Mouse (Mus musculus): ENCODE measurements at regions not wholly inside any gene's neighbourhood (a gene's known extent, or its start where the extent isn't known, plus 50 kb on each side); places are given as distances from the start of the nearest gene placed in this dataset.

GRCm38 (mm10) chr3:78691499-78691898 is 594.8 kb downstream of the Rapgef2 start:
- Histone ChIP-seq H3K9me3 (replicated peaks) (no peaks in the 10 kb centered on the region; the same call in 1 of the 2 replicates), H3K27ac (no peak overlapping the region), H3K4me2 (no peak overlapping the region), H3K36me3 (no peaks in the 10 kb centered on the region), H3K9ac (no peak overlapping the region), H3K4me3 (no peak overlapping the region), H3K27me3 (replicated peaks) (no peaks in the 10 kb centered on the region), H3K4me1 (no peaks in the 10 kb centered on the region)
- ATAC-seq: no peak
- WGBS (ENCODE audit: insufficient replicate concordance): 48% methylated on average over 3 of the region's 3 CpGs

GRCm38 (mm10) chr3:78677656-78678055 is 608.7 kb downstream of the Rapgef2 start:
- Histone ChIP-seq H3K4me3 (no peak overlapping the region), H3K4me1 (no peaks in the 10 kb centered on the region), H3K9me3 (replicated peaks) (no peaks in the 10 kb centered on the region), H3K27ac (no peak overlapping the region), H3K27me3 (replicated peaks) (no peaks in the 10 kb centered on the region), H3K9ac (no peak overlapping the region), H3K36me3 (no peaks in the 10 kb centered on the region), H3K4me2 (no peak overlapping the region)
- ATAC-seq: no peak
- WGBS (ENCODE audit: insufficient replicate concordance): 80% methylated on average over 1 of the region's 1 CpGs

- ATAC-seq: no peak
- Histone ChIP-seq H3K4me3 (no peak overlapping the region), H3K27me3 (replicated peaks) (no peaks in the 10 kb centered on the region), H3K36me3 (no peaks in the 10 kb centered on the region), H3K9ac (no peak overlapping the region), H3K9me3 (replicated peaks) (no peaks in the 10 kb centered on the region), H3K4me1 (no peaks in the 10 kb centered on the region), H3K27ac (no peak overlapping the region), H3K4me2 (no peak overlapping the region)
- 53% methylated on average over 2 of the region's 2 CpGs for WGBS (ENCODE audit: insufficient replicate concordance)
Observed at GRCm38 (mm10) chr3:78676806-78677205, 609.5 kb downstream of the Rapgef2 start.

- Histone ChIP-seq H3K4me3 (no peak overlapping the region), H3K9me3 (replicated peaks) (no peaks in the 10 kb centered on the region), H3K9ac (no peak overlapping the region), H3K27me3 (replicated peaks) (no peaks in the 10 kb centered on the region), H3K36me3 (no peaks in the 10 kb centered on the region), H3K4me2 (no peak overlapping the region), H3K27ac (no peak overlapping the region), H3K4me1 (no peaks in the 10 kb centered on the region)
- no peak for ATAC-seq
- WGBS (ENCODE audit: insufficient replicate concordance): 64% methylated on average over 5 of the region's 5 CpGs
Observed at GRCm38 (mm10) chr3:78674529-78675187, 611.7 kb downstream of the Rapgef2 start.

GRCm38 (mm10) chr3:78668050-78668449 is 618.3 kb downstream of the Rapgef2 start:
- Histone ChIP-seq H3K27me3 (replicated peaks) (no peaks in the 10 kb centered on the region), H3K36me3 (no peaks in the 10 kb centered on the region), H3K9ac (no peak overlapping the region), H3K4me3 (no peak overlapping the region), H3K4me1 (no peaks in the 10 kb centered on the region), H3K4me2 (no peak overlapping the region), H3K27ac (no peak overlapping the region), H3K9me3 (replicated peaks) (no peaks in the 10 kb centered on the region)
- ATAC-seq: no peak

GRCm38 (mm10) chr3:78667374-78668023 is 618.8 kb downstream of the Rapgef2 start:
- Histone ChIP-seq H3K9me3 (replicated peaks) (no peaks in the 10 kb centered on the region), H3K4me3 (no peak overlapping the region), H3K27me3 (replicated peaks) (no peaks in the 10 kb centered on the region), H3K4me1 (no peaks in the 10 kb centered on the region), H3K36me3 (no peaks in the 10 kb centered on the region), H3K4me2 (no peak overlapping the region), H3K27ac (no peak overlapping the region), H3K9ac (no peak overlapping the region)
- WGBS (ENCODE audit: insufficient replicate concordance): 60% methylated on average over 4 of the region's 4 CpGs
- no peak for ATAC-seq

GRCm38 (mm10) chr3:78648115-78648514 is 638.2 kb downstream of the Rapgef2 start:
- H3K9ac ChIP-seq: no peak overlapping the region
- H3K27me3 ChIP-seq (replicated peaks): no peaks in the 10 kb centered on the region
- no peak for ATAC-seq
- no peaks in the 10 kb centered on the region for H3K36me3 ChIP-seq
- no peaks in the 10 kb centered on the region for H3K9me3 ChIP-seq (replicated peaks)
- no peak overlapping the region for H3K4me3 ChIP-seq
- no peak overlapping the region for H3K4me2 ChIP-seq
- H3K4me1 ChIP-seq: no peaks in the 10 kb centered on the region
- H3K27ac ChIP-seq: no peak overlapping the region
- WGBS (ENCODE audit: insufficient replicate concordance): 85% methylated on average over 2 of the region's 2 CpGs

- Histone ChIP-seq H3K36me3 (no peaks in the 10 kb centered on the region), H3K27me3 (replicated peaks) (no peaks in the 10 kb centered on the region), H3K4me3 (no peak overlapping the region), H3K9ac (no peak overlapping the region), H3K27ac (no peak overlapping the region), H3K4me1 (no peaks in the 10 kb centered on the region), H3K9me3 (replicated peaks) (peaks cover 4% of the 10 kb centered on the region), H3K4me2 (no peak overlapping the region)
- ATAC-seq: no peak
- WGBS (ENCODE audit: insufficient replicate concordance): 58% methylated on average over 4 of the region's 4 CpGs
Observed at GRCm38 (mm10) chr3:78635386-78635785, 650.9 kb downstream of the Rapgef2 start.

GRCm38 (mm10) chr3:78618900-78619299 is 667.4 kb downstream of the Rapgef2 start:
- Histone ChIP-seq H3K4me2 (no peak overlapping the region), H3K27ac (no peak overlapping the region), H3K4me3 (no peak overlapping the region), H3K36me3 (no peaks in the 10 kb centered on the region), H3K9ac (no peak overlapping the region), H3K4me1 (no peaks in the 10 kb centered on the region), H3K9me3 (replicated peaks) (no peaks in the 10 kb centered on the region), H3K27me3 (replicated peaks) (no peaks in the 10 kb centered on the region)
- 26% methylated on average over 3 of the region's 3 CpGs for WGBS (ENCODE audit: insufficient replicate concordance)
- ATAC-seq: no peak

GRCm38 (mm10) chr3:78594718-78595236 is 691.5 kb downstream of the Rapgef2 start:
- Histone ChIP-seq H3K4me1 (no peaks in the 10 kb centered on the region), H3K27me3 (replicated peaks) (no peaks in the 10 kb centered on the region), H3K4me3 (no peak overlapping the region), H3K4me2 (no peak overlapping the region), H3K9me3 (replicated peaks) (no peaks in the 10 kb centered on the region), H3K27ac (no peak overlapping the region), H3K9ac (no peak overlapping the region), H3K36me3 (no peaks in the 10 kb centered on the region)
- WGBS (ENCODE audit: insufficient replicate concordance): 39% methylated on average over 6 of the region's 6 CpGs
- ATAC-seq: no peak

- H3K4me1 ChIP-seq: no peaks in the 10 kb centered on the region
- H3K4me2 ChIP-seq: no peak overlapping the region
- no peaks in the 10 kb centered on the region for H3K27me3 ChIP-seq (replicated peaks)
- H3K9me3 ChIP-seq (replicated peaks): no peaks in the 10 kb centered on the region
- no peak overlapping the region for H3K27ac ChIP-seq
- H3K9ac ChIP-seq: no peak overlapping the region
- H3K4me3 ChIP-seq: no peak overlapping the region
- WGBS (ENCODE audit: insufficient replicate concordance): 83% methylated on average over 11 of the region's 11 CpGs
- ATAC-seq: no peak
- no peaks in the 10 kb centered on the region for H3K36me3 ChIP-seq
Observed at GRCm38 (mm10) chr3:78594305-78594704, 692.0 kb downstream of the Rapgef2 start.

- Histone ChIP-seq H3K4me1 (no peaks in the 10 kb centered on the region), H3K36me3 (no peaks in the 10 kb centered on the region)
Observed at GRCm38 (mm10) chr3:78586639-78587038, 699.7 kb downstream of the Rapgef2 start.

More at GRCm38 (mm10) chr3:78586639-78587038, 699.7 kb downstream of the Rapgef2 start:
- no peak overlapping the region for H3K4me3 ChIP-seq
- H3K4me2 ChIP-seq: no peak overlapping the region
- no peak overlapping the region for H3K9ac ChIP-seq
- H3K27ac ChIP-seq: no peak overlapping the region
- no peaks in the 10 kb centered on the region for H3K27me3 ChIP-seq (replicated peaks)
- ATAC-seq: no peak
- no peaks in the 10 kb centered on the region for H3K9me3 ChIP-seq (replicated peaks)
- WGBS (ENCODE audit: insufficient replicate concordance): 56% methylated on average over 1 of the region's 1 CpGs

Measured in liver, embryonic 12.5 days (tissue).